Mouse (Mus musculus) megakaryocyte, embryonic 14.5 days (primary cell): ENCODE data around the gene Lypd8.

Experiments used
- FLI1 ChIP-seq: IDR thresholded peaks from 2 replicates; pipeline ENCODE4 v1.6.1; 2012; ENCODE audit warnings: low read length, inconsistent platforms, mixed read lengths
- GATA1 ChIP-seq: IDR thresholded peaks from 3 replicates; pipeline ENCODE4 v1.6.1; 2012; ENCODE audit warnings: mixed read lengths, low read length, inconsistent platforms, borderline replicate concordance

- no peak for TF ChIP-seq GATA1
- TF ChIP-seq FLI1: no peak
Observed at GRCm38 (mm10) chr11:58408066-58408465, 29.2 kb downstream of the Lypd8 start.
